In genomic region chr19:57611291-57612178, GRCm38 (mm10) we compare ENCODE assay signal across 8 mouse cellular contexts. TPM values are rescaled to one million over a fixed set of nuclear protein-coding genes. Genes with fewer than 3 reads are reported as not detected.
A peak's percentile ranks its signal among the peaks of the same experiment; 100 is the strongest.
DNase-seq lines count a peak whose midpoint lies in the region; ATAC-seq and TF ChIP-seq lines count a peak whose summit lies in the region.

No protein-coding gene starts in this region.

- peak overlapping the region; percentile 84 for H3K4me2 ChIP-seq in midbrain, postnatal 0 days (ENCODE audit: low read depth, low read length, poor library complexity, severe bottlenecking)
- peak overlapping the region; percentile 94 for H3K4me2 ChIP-seq in stomach, embryonic 14.5 days (replicated peaks; ENCODE audit: low read depth, low read length)

- H3K4me1 ChIP-seq in liver, adult 2 months (ENCODE audit: control insufficient read depth, insufficient read depth, low read length), result peaks cover 3% of the 10 kb centered on the region
- H3K4me1 ChIP-seq in midbrain, postnatal 0 days (ENCODE audit: insufficient read depth, low read length), result peaks cover 5% of the 10 kb centered on the region; the same call in 1 of the 2 replicates
- peaks cover 21% of the 10 kb centered on the region for H3K4me1 ChIP-seq in stomach, embryonic 14.5 days (ENCODE audit: control insufficient read depth, insufficient read depth, low read length)

- TF ChIP-seq CTCF in liver, adult 2 months (IDR thresholded peaks at IDR 0.05; ENCODE audit: low read depth, low read length), result peak; percentile 36; the same call in 1 of the 2 replicates
- TF ChIP-seq CTCF in midbrain, postnatal 0 days (IDR thresholded peaks at IDR 0.05), result peak; percentile 35

- ATAC-seq in midbrain, postnatal 0 days (ENCODE audit: low FRiP score), result peak; percentile 81
- peak; percentile 81 for ATAC-seq in stomach, embryonic 14.5 days (ENCODE audit: insufficient number of reproducible peaks, insufficient read depth, low FRiP score, low read depth)

- H3K9ac ChIP-seq in liver, adult 2 months (ENCODE audit: low read depth, low read length), result peak overlapping the region; percentile 97
- peak overlapping the region; percentile 89 for H3K9ac ChIP-seq in midbrain, postnatal 0 days (replicated peaks; ENCODE audit: low read length, poor library complexity, severe bottlenecking)
- H3K9ac ChIP-seq in stomach, embryonic 14.5 days (replicated peaks; ENCODE audit: low read depth, low read length), result peak overlapping the region; percentile 87

- peak; percentile 71 for DNase-seq in 3134 (ENCODE audit: extremely low read depth, insufficient read length, low spot score)
- peak; percentile 66 to 87 for DNase-seq in adrenal gland, adult (ENCODE audit: inconsistent age in 2 of 2, low spot score in 1 of 2)
- peak; percentile 74 for DNase-seq in embryo, embryonic 11 days
- peak; percentile 36 for DNase-seq in heart, adult 8-10 months (ENCODE audit: low spot score)
- peak; percentile 48 to 69 for DNase-seq in kidney, adult 8-10 months
- peak; percentile 37 for DNase-seq in liver, adult 2 months (ENCODE audit: extremely low read depth, low read depth, low spot score)
- peak; percentile 48 for DNase-seq in midbrain, postnatal 0 days (ENCODE audit: low spot score)

- no peaks in the 10 kb centered on the region for H3K36me3 ChIP-seq in liver, adult 2 months (ENCODE audit: control insufficient read depth, insufficient read depth, low read length)
- no peaks in the 10 kb centered on the region for H3K36me3 ChIP-seq in midbrain, postnatal 0 days (ENCODE audit: insufficient read depth, low read length)
- H3K36me3 ChIP-seq in stomach, embryonic 14.5 days (ENCODE audit: control insufficient read depth, insufficient read depth, low read length), result no peaks in the 10 kb centered on the region

- H3K27me3 ChIP-seq in liver, adult 2 months (ENCODE audit: control insufficient read depth, insufficient read depth, low read length), result no peaks in the 10 kb centered on the region
- no peaks in the 10 kb centered on the region for H3K27me3 ChIP-seq in midbrain, postnatal 0 days (ENCODE audit: insufficient read depth, low read length)
- H3K27me3 ChIP-seq in stomach, embryonic 14.5 days (ENCODE audit: control insufficient read depth, insufficient read depth, low read length), result no peaks in the 10 kb centered on the region

- no peaks in the 10 kb centered on the region for H3K9me3 ChIP-seq in midbrain, postnatal 0 days (ENCODE audit: low read length)
- no peaks in the 10 kb centered on the region for H3K9me3 ChIP-seq in stomach, embryonic 14.5 days (ENCODE audit: control insufficient read depth, low read depth, low read length)

- 2% methylated on average over 57 of the region's 57 CpGs for WGBS in liver, adult 2 months
- WGBS in midbrain, postnatal 0 days, result under 1% methylated on average over 53 of the region's 57 CpGs
- WGBS in stomach, embryonic 14.5 days, result 1% methylated on average over 57 of the region's 57 CpGs

- TF ChIP-seq POLR2A in liver, adult 2 months (IDR thresholded peaks at IDR 0.05; ENCODE audit: extremely low read depth, insufficient read depth, low read length), result no peak

- peak overlapping the region; percentile 52 for H3K27ac ChIP-seq in liver, adult 2 months (replicated peaks; ENCODE audit: insufficient read depth, low read depth, low read length)
- H3K27ac ChIP-seq in midbrain, postnatal 0 days (ENCODE audit: low read depth, low read length), result peak overlapping the region; percentile 93
- peak overlapping the region; percentile 97 for H3K27ac ChIP-seq in stomach, embryonic 14.5 days (ENCODE audit: low read length)

- peak overlapping the region; percentile 89 for H3K4me3 ChIP-seq in liver, adult 2 months (ENCODE audit: insufficient read depth, low read depth, low read length)
- H3K4me3 ChIP-seq in midbrain, postnatal 0 days (ENCODE audit: low read depth, low read length), result peak overlapping the region; percentile 92
- H3K4me3 ChIP-seq in stomach, embryonic 14.5 days (ENCODE audit: low read depth, low read length), result peak overlapping the region; percentile 96

- peaks cover 15% of the 10 kb centered on the region for H3K79me2 ChIP-seq in liver, adult 2 months (ENCODE audit: control insufficient read depth, insufficient read depth, low read length)

RNA-seq across cellular contexts. Expression of gene Atrnl1, which starts 0.7 kb away (rescaled TPM):
- 10 to 100 TPM; 13.7 to 16.1 (median 15.1) TPM for total RNA-seq in heart, adult 8-10 months (2022)
- total RNA-seq in liver, adult 2 months (2014; rRNA removed), result 25.4 TPM in 2 replicates
- 4.8 and 5.2 TPM in 2 replicates for polyA plus RNA-seq in liver, adult 2 months (2012; rRNA removed)
- total RNA-seq in midbrain, postnatal 0 days (2014; rRNA removed), result 60.5 and 80.5 TPM in 2 replicates
- polyA plus RNA-seq in midbrain, postnatal 0 days (2015; fragmentation: Nextera tagmentation; extraction: Ambion mirVana), result 4.9 and 5.4 TPM in 2 replicates
- polyA plus RNA-seq in stomach, embryonic 14.5 days (2014; fragmentation: Nextera tagmentation; extraction: Ambion mirVana), result 8.2 and 11.0 TPM in 2 replicates

Comparison
In these comparisons a context has a peak if more than half of its experiments do, and no peak if none do; other contexts are left out.
1. Peak in every context shown above with its lines: DNase-seq, ATAC-seq, H3K4me3 ChIP-seq and H3K27ac ChIP-seq.